Mouse (Mus musculus): ENCODE measurements at regions not wholly inside any gene's neighbourhood (a gene's known extent, or its start where the extent isn't known, plus 50 kb on each side); places are given as distances from the start of the nearest gene placed in this dataset.

DNA sequence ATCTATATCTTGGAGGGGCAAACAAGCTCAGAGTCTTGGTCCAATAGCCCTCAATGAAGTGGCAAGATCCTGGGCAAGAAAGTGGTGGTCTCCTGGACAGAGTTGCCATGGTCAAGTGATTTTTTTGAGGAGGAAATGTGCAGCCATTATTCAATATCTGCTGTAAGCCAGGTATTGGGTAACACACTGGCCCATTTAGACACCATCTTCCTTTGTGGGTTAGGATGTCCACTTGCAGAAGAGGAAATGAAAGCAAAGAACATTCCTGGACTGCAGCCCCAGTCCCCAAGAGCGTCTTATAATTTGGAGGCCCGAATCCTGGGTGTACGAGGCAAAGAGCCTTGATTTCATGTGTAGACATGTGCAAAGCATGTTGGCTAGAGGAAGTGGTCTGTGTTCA is 56.3 kb upstream of the Pitx1 start:
- no peak for DNase-seq (ENCODE audit: low read depth, low spot score)

DNA sequence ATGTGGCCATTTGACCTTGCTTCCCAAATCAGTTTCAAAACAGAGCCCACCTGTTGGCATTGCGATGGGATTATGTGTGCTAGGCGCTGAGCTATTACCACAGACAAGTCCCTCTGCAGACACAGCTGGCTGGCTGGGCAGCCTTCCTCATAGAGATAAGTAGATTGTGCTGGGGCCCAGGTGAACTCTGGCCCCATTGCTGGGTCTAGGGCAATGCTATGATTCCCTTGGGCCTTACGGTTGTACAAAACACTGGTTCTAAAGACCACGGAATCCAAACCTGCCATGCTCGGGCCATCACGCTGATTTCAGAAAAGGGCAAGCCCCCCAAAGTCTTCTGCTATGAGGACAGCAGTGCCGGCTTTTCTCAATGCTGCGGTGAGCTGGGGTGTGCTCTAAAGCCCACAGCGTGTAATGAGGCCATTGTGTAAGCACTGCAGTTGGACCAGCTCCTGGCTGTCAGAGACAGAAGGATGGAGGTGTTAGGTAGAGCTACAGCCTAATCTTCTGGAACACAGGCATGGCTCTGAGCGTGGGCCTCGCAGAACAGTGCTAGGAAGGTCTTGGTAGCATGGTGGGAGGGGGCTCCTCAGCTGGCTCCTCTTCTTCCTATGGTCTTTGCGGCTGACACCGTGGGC is 51.2 kb upstream of the Pitx1 start:
- no peak for DNase-seq (ENCODE audit: low read depth, low spot score)

Data from A20 (cell line).